Mouse (Mus musculus): ENCODE results near the gene Ccdc71.

GRCm38 (mm10) chr9:108479721-108480351 lies 19.5 kb downstream of the Ccdc71 start, which contains the start of gene Lamb2:
- TF ChIP-seq POLR2A (IDR thresholded peaks at IDR 0.05; ENCODE audit: borderline replicate concordance, insufficient read depth, low read length) (no peak), CTCF (IDR thresholded peaks at IDR 0.05; ENCODE audit: borderline replicate concordance, insufficient read depth, low read depth, low read length) (no peak)

Data from cerebellum, adult 2 months (tissue).